Mouse (Mus musculus) mesoderm, embryonic 11.5 days (tissue): ENCODE data around the gene Trabd2b.

Experiments
- DNase-seq: peaks from one replicate; pipeline ENCODE4 v3.0.0-alpha.2; 2012; ENCODE audit warnings: low read depth, low spot score

Trabd2b gene

GRCm38 (mm10) chr4:114495688-114496426 is 89.3 kb downstream of the Trabd2b start:
- DNase-seq: peak; percentile 63

- DNase-seq: no peak
Observed at GRCm38 (mm10) chr4:114499650-114500049, 93.1 kb downstream of the Trabd2b start.

- peak; percentile 54 for DNase-seq
Observed at GRCm38 (mm10) chr4:114500317-114500716, 93.8 kb downstream of the Trabd2b start.

GRCm38 (mm10) chr4:114501048-114501447 is 94.5 kb downstream of the Trabd2b start:
- DNase-seq: no peak

- no peak for DNase-seq
Observed at GRCm38 (mm10) chr4:114501611-114502010, 95.1 kb downstream of the Trabd2b start.

GRCm38 (mm10) chr4:114504227-114505041 is 97.9 kb downstream of the Trabd2b start:
- no peak for DNase-seq

- DNase-seq: no peak
Observed at GRCm38 (mm10) chr4:114509601-114510000, 103.1 kb downstream of the Trabd2b start.

GRCm38 (mm10) chr4:114511649-114512048 is 105.1 kb downstream of the Trabd2b start:
- DNase-seq: no peak

- no peak for DNase-seq
Observed at GRCm38 (mm10) chr4:114513149-114513548, 106.6 kb downstream of the Trabd2b start.

GRCm38 (mm10) chr4:114515330-114515771 is 108.8 kb downstream of the Trabd2b start:
- no peak for DNase-seq

- DNase-seq: no peak
Observed at GRCm38 (mm10) chr4:114516651-114517050, 110.1 kb downstream of the Trabd2b start.

GRCm38 (mm10) chr4:114518061-114518460 is 111.5 kb downstream of the Trabd2b start:
- DNase-seq: no peak

- DNase-seq: no peak
Observed at GRCm38 (mm10) chr4:114518571-114518970, 112.0 kb downstream of the Trabd2b start.

- no peak for DNase-seq
Observed at GRCm38 (mm10) chr4:114519321-114519720, 112.8 kb downstream of the Trabd2b start.

GRCm38 (mm10) chr4:114519966-114520365 is 113.4 kb downstream of the Trabd2b start:
- DNase-seq: no peak

- peak; percentile 58 for DNase-seq
Observed at GRCm38 (mm10) chr4:114523335-114524188, 117.0 kb downstream of the Trabd2b start.

- DNase-seq: no peak
Observed at GRCm38 (mm10) chr4:114531591-114531990, 125.1 kb downstream of the Trabd2b start.

- DNase-seq: no peak
Observed at GRCm38 (mm10) chr4:114533894-114534754, 127.6 kb downstream of the Trabd2b start.

- DNase-seq: no peak
Observed at GRCm38 (mm10) chr4:114537376-114537974, 131.0 kb downstream of the Trabd2b start.

GRCm38 (mm10) chr4:114540031-114540430 is 133.5 kb downstream of the Trabd2b start:
- DNase-seq: no peak
